Mouse (Mus musculus) right cerebral cortex, postnatal 4 days (tissue): ENCODE measurements at regions not wholly inside any gene's neighbourhood (a gene's known extent, or its start where the extent isn't known, plus 50 kb on each side); places are given as distances from the start of the nearest gene placed in this dataset.

Experiments
- DNase-seq: peaks from one replicate; pipeline ENCODE4 v3.0.0-alpha.2; 2022

DNA sequence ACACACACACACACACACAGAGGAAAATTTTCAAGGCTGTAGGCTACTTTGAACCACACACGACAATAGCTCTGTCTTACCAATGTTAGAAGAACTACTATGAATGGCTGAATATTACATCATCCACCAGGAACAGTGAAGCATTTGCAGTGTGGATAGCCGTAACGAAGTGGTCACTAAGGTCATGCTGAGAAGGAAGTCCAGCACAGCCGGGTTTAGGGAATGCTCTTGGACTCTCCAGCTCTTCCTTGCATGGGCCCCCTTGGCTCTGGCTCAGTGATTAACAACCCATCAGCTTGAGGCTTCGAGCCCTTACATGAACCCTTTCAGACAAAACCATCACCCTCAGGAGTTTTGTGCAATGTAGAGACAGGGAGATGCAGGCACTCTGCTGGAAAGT lies 245.3 kb downstream of the Adamts20 start:
- no peak for DNase-seq

DNA sequence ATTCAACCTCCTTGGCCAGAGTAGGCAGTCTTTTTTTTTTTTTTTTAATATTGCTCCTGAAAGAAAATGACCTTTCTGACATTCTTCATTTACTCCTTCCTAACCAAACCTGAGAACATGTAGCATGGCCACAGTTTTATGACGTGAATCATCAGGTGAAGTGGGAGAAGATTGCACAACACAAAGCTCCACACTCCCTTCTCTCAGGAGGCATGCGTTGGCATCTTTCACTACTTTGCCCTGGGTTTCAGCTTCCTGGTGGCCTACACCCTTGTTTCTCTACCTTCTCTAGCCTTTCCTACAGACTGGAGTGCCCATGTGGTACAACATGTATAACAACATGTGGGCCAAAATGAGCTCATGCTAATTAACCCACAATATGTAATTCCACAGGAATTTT lies 248.5 kb downstream of the Adamts20 start:
- no peak for DNase-seq

DNA sequence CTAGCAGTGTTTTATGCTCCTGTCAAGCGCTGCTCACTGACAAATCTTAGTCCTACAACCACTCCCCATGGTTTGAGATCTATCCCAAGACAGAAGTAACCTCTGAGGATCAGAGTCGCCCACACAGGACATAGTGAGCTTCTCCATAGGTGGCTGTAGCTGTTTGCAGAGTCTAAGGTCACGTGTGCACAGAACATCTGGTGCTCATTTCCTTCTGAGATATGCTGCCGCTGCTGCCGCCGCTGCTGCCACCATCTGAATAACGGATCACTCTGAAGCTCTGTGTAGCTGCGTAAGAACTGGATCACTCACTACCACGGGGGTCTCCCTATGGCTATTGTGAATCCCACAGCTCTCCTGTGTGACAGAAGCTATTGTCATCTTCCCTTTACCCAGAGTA lies 250.8 kb downstream of the Adamts20 start:
- no peak for DNase-seq

DNA sequence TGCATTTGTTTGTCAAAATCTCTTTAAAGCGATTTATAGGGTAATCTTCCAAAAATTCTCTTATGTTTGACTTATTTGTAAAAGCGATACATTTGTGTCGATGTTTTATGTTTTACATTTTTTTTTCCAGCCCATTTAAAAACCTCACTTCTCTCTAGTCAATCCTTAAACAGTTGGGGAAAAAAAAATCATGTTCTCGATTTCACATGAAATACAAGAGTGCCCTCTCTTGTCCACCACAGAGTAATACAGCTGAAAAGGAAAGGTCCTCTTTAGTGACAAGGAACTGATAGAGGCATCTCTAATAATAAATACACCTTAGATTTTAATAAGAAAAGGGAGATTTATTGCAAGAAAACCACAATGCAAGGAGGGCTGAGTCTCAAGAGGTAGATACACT lies 251.8 kb downstream of the Adamts20 start:
- DNase-seq: no peak

DNA sequence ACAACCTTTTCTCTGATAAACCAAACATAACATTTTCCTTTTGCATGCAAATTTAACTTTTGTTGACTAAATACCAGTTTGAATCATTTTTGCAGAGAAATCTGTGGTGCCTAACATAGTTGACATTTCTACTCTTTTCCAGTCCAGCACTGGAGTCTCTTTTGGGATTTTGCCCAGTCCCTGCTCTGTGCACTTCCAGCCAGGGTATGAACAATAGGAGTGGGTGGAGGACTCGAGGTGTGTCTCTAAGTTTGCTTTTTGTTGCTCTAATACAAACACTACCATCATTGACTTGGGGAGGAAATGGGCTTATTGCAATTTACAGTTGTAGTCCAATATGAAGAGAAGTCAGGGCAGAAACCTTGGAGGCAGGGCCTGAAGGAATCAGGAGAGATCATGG lies 256.7 kb downstream of the Adamts20 start:
- no peak for DNase-seq

DNA sequence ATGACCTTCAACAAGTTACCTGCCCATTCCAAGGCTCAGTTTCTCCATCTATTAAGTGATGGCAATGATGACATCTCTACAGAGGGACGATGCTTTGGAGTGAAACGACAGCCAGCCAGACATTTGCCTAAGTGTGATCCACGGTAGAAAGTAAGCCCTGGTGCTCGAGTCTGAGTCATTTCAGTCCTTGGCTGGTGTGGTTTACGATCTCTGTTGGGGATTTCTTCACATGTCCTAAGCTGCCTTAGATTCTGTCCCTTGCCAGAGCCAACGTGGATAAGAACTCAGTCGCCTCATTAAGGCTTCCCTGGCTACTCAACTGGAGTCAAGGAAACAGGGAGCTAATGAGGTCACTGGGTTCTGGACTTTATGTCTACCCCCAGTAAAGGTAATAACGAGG lies 258.8 kb downstream of the Adamts20 start:
- no peak for DNase-seq

DNA sequence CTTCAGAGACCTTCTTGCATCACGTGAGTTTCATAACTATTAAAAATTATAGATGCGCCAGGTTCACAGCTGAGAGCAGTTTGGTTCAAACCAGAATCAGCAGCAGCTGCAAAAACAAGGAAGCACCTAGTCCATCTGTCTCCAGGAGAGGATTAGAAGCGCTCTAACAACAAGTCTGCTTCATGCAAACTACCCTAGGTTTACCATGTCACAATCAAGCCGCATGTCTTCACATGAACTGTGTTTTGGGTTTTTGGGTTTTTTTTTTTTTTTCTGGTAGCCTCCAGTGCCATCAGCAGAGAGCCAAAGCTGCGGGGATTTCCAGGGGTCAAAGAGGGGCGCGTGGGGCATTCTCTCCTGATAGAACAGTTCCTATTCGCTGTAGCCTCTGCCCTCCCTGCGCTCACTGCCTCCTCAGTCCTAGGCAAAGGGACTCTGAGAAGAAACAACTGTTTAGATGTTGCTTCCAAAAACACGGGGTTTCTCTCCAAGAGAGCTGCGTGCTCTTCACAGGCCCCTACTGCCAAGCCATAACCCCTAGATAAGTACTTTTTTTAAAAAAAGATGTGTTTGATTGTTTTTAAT lies 259.8 kb downstream of the Adamts20 start:
- DNase-seq: no peak

DNA sequence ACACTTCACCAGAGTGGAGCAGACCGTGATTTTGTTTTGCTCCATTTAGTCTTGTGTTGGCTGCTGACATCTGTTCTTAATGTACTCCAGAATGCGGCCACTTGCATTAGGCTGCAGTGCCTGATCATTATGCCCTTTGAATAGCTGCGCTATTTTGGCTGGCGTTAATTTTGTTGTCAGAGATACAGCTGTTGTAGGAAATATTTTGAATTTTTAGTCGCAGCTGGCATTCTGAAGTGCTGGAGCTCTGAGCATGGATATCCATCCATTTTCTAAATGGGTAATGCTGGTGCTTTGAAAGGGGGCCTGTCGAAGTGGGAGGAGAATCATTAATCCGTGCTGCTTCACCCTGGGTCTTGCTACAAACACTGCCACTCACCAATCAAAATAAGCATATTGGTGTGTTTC lies 275.1 kb downstream of the Adamts20 start:
- DNase-seq: no peak

DNA sequence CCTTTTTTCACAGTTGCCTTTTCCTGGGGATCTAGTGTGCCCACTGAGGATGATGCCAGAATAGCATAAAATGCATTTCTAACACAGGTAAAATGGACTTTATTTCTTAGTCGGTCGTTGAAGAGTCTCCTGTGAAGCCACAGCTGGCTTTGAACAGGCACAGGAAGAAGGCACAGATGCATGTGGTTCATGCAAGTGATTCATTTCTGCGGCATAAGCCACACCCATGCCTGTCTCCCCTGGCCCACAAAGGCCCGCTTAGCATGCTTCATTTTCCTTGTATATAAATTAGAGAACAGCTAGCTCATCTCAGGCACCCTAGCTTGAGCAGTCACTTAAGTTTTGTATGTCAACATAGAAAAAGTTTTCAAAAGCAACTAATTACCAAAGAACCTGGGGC lies 277.6 kb downstream of the Adamts20 start:
- DNase-seq: no peak

DNA sequence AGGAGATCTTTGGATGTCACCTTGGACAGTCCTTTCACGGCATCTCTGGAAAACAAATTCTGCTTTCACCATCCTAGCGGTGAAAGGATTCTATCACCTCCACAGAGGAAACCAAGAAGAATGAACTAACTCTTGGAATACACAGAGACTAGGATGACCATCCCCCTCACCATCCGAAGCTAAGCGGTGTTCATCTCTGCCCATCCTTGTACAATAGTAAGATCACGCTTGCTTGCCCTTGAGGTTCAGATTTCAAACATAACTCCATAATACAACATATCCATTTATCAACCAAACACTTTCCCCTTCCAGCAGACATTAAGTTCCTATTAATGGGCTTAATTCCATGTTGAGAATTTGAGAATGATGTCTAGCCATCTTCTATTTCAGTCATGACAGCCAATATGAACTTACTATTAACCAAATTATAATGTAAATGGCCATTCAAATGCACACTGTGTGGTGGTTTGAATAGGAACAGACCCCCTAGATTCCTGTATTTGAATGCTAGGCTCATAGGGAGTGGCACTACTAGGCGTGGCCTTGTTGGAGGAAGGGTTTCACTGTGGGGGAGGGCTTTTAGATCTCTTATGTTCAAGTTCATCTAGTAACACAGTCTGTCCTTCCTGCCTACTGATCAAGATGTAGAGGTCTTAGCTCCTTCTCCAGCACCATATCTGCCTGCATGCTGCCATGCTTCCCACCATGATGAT lies 281.4 kb downstream of the Adamts20 start:
- DNase-seq: no peak

DNA sequence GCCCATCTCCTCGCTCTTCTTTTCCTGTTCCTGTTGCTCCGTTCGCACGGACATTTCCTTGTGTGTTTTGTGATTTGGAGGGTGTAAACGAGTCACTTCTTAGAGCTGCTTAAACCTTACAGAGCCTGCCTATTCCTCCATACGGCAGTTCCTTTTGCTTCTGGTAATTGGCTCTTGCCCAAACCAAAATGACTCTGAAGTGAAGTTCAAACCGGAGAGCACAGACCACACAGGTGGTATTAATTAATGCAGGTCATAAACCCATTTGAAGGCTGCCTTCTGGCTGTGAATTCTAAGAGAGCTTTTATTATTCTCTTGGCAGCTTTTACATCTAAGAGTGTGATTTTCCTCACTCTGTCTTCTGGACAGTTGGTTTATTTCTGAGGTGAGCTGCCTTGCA lies 291.1 kb downstream of the Adamts20 start:
- no peak for DNase-seq

DNA sequence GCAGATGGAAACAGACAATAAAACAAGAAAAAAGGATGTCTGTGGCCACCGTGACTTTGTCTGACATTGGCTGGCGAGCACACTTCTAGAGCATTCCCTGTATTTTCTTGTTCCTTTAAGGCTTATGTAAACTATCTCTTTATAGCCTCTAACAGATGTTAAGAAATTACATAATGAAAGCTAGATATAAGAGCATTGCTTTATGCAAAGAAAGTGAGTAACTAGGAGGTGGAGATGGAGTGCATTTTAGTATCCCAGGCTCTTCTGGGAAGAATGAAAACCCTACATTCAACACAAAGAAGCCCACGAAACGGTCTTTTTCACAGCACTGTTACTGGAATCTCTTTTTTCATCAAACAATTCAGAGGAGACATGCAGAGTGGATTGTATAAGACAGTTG lies 304.4 kb downstream of the Adamts20 start:
- no peak for DNase-seq

DNA sequence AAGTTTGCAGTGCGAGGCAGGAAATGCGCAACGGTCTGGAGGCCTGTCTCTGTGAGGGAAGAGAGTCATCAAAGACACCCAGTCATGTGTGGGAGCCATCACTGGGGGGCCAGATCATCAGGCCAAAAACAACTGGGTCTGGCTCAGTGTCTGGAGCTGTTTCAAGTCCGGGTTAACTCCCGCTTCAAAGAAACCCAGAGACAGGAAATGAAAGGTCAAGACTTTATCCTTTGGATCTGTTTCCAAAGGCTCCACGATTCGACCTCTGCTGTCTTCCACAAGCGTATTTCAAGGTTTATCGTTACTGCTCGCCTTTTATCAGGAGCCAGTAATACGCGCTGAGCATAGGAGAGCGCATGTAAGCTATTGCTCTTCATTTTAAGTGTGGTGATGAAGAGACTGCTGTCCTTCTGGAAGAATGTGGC lies 325.7 kb downstream of the Adamts20 start:
- DNase-seq: no peak

DNA sequence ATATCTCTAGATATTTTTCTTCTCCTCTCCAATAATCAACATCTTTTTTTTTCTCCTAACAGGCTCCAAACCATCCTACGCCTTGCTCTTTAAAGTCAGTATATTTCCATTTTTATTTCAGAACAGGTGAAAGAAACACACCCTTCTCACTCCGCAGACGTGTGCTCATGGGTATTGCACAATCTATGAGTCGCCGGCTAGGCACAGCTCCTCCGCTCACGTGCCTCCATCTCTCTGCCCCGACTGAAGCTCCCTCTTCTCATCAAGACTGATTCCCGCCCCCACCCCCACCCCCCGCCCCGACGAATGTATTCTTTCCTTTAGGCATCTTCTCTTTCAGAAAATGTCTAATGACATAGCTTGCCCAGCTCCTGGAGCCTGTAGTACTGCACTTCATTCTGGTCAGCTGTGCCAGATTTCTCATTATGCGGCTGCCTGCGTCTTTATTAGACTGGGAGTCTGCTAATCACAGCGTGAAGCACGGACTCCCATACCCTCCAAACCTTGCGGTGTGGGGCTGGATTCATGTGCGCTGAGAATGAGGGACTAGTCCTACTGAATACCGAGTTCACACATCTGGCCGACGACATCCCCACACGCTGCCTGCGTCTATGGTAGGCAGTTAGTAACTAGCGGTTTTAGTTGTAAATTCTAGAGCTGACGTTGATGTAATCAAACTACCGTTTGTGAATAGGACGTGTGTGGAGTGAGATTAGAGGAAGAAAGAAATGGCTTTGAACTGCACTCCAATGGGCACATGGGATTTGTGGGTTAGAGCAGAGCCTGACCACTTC lies 327.9 kb downstream of the Adamts20 start:
- no peak for DNase-seq

DNA sequence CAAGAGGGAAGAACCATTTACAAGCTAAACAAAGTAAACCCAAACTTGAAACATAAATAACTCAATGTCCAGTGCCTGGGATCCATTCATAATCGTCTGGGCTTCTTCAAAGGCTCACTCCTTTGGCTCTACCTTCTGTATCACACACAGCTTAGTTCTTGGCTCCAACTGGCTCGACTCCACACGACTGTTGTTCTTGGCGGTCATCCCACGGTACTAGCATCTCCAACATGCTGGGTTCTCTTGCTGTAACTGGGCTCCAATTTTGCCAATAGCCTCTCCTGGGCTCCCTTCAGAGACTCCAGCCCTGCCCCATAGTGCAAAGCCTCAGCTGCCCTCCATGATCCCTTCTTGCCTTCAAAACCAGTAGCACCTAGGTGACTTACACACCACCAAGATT lies 352.4 kb downstream of the Adamts20 start:
- DNase-seq: peak; percentile 10

DNA sequence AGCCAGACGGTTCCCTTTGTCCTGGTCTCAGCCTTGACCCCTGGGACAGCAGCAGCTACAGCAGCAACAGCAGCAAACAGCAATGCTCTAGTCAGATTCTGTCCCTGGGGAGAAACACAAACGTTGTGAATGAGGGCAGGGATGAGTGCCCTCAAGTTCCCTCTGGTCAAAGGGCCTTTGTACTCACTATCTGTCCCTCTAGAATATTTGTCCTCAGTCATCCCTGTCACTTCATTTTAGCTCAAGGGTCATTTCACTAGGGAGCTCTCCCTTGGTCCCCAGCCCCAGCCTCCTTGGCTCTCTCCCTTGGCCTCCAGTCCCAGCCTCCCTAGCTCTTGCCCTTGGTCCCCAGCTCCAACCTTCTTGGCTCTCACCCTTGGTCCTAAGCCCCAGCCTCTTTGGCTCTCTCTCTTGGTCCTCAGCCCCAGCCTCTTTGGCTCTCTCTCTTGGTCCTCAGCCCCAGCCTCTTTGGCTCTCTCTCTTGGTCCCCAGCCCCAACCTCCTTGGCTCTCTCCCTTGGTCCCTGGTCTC lies 358.0 kb downstream of the Adamts20 start:
- no peak for DNase-seq

DNA sequence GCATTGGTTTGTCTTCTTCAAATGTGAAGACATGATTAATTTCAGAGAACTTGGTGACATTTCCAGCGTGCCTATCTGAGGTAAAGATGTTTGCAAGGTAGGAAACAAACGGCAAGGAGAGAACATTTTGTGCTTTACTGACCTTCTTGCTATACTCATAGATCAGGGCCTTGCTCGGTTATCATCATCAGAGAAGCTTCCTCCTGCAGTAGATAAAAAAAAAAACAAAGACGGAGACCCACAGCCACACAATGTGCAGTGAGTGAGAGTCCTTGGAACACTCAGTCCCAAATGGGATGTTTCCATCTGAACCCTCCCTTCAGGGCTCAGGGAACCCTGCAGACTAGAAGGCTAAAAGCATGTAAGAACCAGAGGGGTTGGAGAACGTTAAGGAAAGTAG lies 374.6 kb downstream of the Adamts20 start:
- no peak for DNase-seq

DNA sequence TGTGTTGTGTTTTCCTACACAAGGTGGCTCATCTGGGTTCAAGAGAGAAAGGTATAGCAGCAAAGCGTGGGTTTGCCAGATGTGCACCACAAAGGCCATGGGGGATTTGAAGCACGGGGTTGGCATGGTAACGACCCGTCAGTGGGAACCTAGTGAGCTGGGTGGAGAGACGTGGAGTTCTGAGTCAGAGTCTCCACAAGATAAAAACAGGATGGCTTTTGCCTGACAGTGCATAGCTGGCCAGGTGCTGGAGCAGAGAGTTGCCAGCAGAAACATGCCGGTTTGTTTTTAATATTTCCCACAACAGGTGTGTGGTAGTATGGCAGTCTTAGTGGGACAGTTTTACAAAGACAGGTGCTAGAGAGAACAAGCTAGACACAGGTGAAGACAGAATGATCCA lies 375.4 kb downstream of the Adamts20 start:
- DNase-seq: no peak

DNA sequence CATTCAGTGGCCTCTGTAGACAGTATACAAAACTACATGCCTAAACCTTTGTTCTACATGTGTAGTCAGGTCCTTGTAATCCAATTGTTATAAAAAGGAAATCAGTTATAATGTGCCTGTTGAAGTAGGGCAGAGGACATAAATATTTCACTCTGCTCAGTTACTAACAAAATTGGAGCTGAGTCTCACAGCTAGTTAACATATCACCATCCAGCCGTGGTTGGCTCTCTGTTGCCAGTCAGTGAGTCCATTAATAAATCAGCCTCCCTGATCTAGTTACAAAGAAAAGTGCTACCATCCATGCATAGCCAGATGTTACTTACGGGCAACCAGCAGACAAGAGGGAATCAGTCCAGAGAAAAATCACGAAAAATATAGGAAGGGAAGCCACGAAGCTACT lies 382.8 kb downstream of the Adamts20 start:
- DNase-seq: no peak

DNA sequence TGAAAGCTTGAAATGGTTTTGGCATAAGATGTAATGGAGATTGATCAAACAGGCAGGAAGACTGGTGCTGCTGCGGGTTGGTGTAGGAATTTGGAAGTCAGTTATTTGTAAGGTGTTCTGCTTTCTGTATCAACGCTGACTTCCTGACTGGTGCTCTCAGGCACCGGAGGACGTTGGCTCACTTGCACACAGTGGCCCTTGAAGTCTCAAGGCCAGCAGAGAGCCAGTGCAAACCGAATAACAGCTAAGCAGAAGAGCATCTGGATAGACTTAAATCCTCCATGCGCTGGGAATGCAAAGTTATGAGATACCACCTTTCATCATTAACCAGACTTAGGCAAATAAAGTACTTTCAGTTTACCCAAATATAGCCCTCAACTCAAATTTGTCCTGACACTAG lies 388.2 kb downstream of the Adamts20 start:
- no peak for DNase-seq

DNA sequence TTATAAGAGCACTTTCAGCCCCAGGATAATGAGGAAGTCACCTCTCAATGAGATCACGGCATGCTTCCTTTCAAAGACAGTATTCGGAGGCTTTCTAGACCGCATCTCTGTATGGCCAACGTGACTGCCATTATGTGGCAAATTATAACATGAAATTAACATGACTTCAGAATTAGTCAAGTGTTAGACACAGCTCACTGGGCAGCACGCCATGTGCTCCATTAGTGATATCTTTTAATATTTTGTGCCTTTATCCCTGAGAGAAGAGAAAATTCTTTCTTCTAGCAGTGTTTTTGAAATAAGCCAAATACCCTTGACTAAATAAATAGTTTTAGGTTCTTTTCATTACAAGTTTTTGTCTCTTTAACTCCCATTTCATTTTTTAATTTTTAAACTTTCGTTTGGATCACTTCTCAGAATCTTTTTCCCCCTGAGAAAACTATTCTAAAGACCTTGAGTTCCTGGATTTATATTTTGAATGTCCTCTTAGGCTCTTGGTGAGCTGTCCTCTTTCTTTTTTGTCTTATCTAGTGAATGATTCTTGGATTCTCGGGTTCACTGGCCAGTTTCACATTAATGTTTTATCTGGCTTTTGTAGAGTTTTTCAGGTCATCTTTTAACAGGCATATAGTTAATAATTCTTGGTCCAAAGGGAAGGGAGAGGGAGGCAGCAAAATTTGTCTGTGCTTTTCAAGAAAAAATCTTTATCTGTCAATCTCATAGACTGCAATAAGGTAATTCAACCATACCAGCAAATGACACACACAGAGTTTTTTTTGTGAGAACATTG lies 390.9 kb downstream of the Adamts20 start:
- DNase-seq: no peak

DNA sequence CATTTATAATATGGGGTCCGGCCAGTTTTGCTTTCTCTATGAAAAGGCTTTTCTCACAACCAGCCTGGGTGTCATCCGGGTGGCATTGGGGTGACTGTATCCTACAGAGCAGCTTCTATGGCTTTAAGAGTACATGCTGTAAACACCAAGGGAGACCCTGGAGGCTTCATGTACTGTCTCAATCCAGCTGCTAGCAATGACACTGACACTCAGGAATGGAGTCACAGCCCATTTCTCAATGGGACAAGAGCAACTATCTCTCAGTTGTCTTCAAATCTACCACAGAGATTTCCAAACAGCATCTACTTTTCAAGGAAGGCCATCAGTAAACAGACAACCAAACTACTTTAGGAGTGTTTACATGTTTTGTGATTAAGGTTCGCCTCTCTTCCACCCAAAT lies 397.5 kb downstream of the Adamts20 start:
- no peak for DNase-seq

DNA sequence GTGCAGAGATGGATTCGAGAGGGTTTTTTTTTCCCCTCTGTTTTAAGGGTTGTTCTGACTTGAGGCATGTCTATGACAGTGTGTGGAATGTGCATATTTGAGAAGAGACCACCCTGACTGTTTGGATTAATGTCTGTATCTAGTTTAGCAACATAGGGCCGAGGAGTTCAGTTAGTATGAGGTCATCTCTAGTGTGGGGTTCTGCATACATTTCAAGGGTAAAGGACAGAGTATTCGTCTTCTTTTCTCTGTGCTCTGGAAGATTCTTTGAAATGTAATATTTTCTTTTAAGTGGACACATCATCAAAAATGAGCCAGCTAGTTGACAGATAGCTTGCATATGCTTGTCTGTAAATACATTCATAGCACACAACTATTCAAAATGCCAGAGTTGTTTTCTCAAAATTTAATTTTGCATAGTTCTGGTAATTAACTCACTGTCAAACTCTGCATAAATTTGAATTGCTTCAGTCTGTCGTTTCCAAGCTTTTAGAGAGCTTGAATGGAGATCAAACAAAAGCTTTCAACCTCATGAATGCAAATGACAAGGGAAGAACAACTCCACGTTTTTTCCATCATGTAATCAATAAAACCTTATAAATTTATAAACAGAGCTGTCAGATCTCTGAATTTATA lies 415.5 kb downstream of the Adamts20 start:
- no peak for DNase-seq
